Mouse (Mus musculus) liver, adult 2 months (tissue): ENCODE data around the gene Vmn2r90. TPM values are rescaled to one million over a fixed set of nuclear protein-coding genes. Genes with fewer than 3 reads are reported as not detected.

ENCODE experiments used
- DNase-seq: peaks from one replicate; pipeline ENCODE4 v3.0.0-alpha.2; 2011; ENCODE audit warnings: low read depth, low spot score; ENCODE audit errors: extremely low read depth
- H3K27ac ChIP-seq: fragments of 200-500 bp; replicated peaks from 2 replicates; pipeline ENCODE4 v1.5.1; 2012; ENCODE audit warnings: low read depth, mild to moderate bottlenecking, control low read depth, inconsistent platforms, low read length; ENCODE audit not compliant: insufficient read depth
- H3K27me3 ChIP-seq: fragments of 200-500 bp; 2 replicates; pipeline ENCODE4 v1.6.1; 2012; ENCODE audit warnings: mild to moderate bottlenecking, moderate library complexity, low read length, inconsistent platforms; ENCODE audit not compliant: control insufficient read depth, insufficient read depth
- H3K36me3 ChIP-seq: fragments of 200-500 bp; 2 replicates; pipeline ENCODE4 v1.6.1; 2012; ENCODE audit warnings: low read length, inconsistent platforms; ENCODE audit not compliant: control insufficient read depth, insufficient read depth
- H3K4me1 ChIP-seq: fragments of 200-500 bp; 2 replicates; pipeline ENCODE4 v1.6.1; 2011; ENCODE audit warnings: low read length; ENCODE audit not compliant: control insufficient read depth, insufficient read depth
- H3K4me3 ChIP-seq: fragments of 200-500 bp; 2 replicates; pipeline ENCODE4 v1.5.1; 2011; ENCODE audit warnings: low read depth, mild to moderate bottlenecking, control low read depth, low read length, moderate library complexity; ENCODE audit not compliant: insufficient read depth
- H3K79me2 ChIP-seq: fragments of 200-500 bp; 2 replicates; pipeline ENCODE4 v1.6.1; 2012; ENCODE audit warnings: inconsistent platforms, mild to moderate bottlenecking, low read length, moderate library complexity; ENCODE audit not compliant: control insufficient read depth, insufficient read depth
- H3K9ac ChIP-seq: fragments of 200-500 bp; 2 replicates; pipeline ENCODE4 v1.6.1; 2012; ENCODE audit warnings: low read depth, mild to moderate bottlenecking, control low read depth, inconsistent platforms, low read length
- CTCF ChIP-seq: fragments of 200-500 bp; IDR thresholded peaks from 2 replicates; pipeline ENCODE4 v1.5.1; 2011; ENCODE audit warnings: low read depth, low read length, control low read depth
- POLR2A ChIP-seq: fragments of 200-500 bp; IDR thresholded peaks from 2 replicates; pipeline ENCODE4 v1.6.1; 2011; ENCODE audit warnings: low read length, control low read depth; ENCODE audit not compliant: insufficient read depth; ENCODE audit errors: extremely low read depth
- WGBS: fragments of 180-500 bp; shearing (Covaris S2); methylation state at CpG from one replicate; pipeline ENCODE4 v1.1.7; 2018; 5-methylcytosine and 5-hydroxymethylcytosine counted together
- polyA plus RNA-seq: library from polyadenylated mRNA; depleted of rRNA; stranded (reverse); fragments of >200 nt; gene quantifications from 2 replicates; pipeline ENCODE4 v1.2.3, GENCODE M21; 2012; rRNA removed
- total RNA-seq: library from RNA; depleted of rRNA; stranded (reverse); fragments of >200 nt; gene quantifications from 2 replicates; pipeline ENCODE4 v1.2.3, GENCODE M21; 2014; rRNA removed

Gene Vmn2r90
- total and polyA plus RNA-seq, 2 experiments: not detected

DNA sequence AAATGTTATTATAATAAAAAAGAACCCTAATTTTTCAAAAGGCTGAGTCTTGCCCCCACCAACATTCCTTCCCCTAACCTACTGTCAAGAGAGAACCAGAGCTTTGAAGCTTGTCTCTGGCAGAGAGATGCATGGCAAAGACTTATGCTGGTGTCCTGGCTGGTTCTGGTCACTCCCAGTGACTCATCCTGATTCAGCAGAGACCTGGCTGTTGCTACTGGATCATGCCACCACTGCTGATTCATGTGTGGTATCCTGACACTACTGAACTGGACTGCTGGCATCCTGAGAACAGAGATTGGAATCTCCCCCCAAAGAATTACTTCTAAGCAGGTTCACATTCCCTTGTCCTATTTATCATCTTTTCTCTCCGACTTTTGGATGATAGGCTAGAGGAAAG, 60.7 kb downstream of the Vmn2r90 start:
- Histone ChIP-seq H3K4me3 (no peak overlapping the region), H3K9ac (no peak overlapping the region), H3K79me2 (no peaks in the 10 kb centered on the region), H3K27ac (no peak overlapping the region), H3K27me3 (0 out of 2 replicates have a peak, but pooled peaks cover 3% of the 10 kb centered on the region), H3K4me1 (no peaks in the 10 kb centered on the region), H3K36me3 (no peaks in the 10 kb centered on the region)
- 33% methylated on average over 1 of the region's 1 CpGs for WGBS
- TF ChIP-seq POLR2A (no peak), CTCF (no peak)
- no peak for DNase-seq

GRCm38 (mm10) chr17:17766481-17766880, 62.9 kb downstream of the Vmn2r90 start:
- no peak overlapping the region for H3K4me3 ChIP-seq

More at GRCm38 (mm10) chr17:17766481-17766880, 62.9 kb downstream of the Vmn2r90 start:
- DNase-seq: peak; percentile 51
- 8% methylated on average over 3 of the region's 3 CpGs for WGBS
- H3K9ac ChIP-seq: no peak overlapping the region
- TF ChIP-seq POLR2A (no peak), CTCF (peak; percentile 71)
- 0 out of 2 replicates have a peak, but pooled peaks cover 3% of the 10 kb centered on the region for H3K27me3 ChIP-seq
- H3K4me1 ChIP-seq: no peaks in the 10 kb centered on the region
- H3K27ac ChIP-seq: no peak overlapping the region
- no peaks in the 10 kb centered on the region for H3K36me3 ChIP-seq
- no peaks in the 10 kb centered on the region for H3K79me2 ChIP-seq

Other genes starting within 250 kb of the Vmn2r90 start
- 35.7 and 37.2 TPM in 2 replicates for gene Lnpep, start 78.7 kb upstream of the Vmn2r90 start, total RNA-seq
- 2.6 and 2.7 TPM in 2 replicates for gene Lnpep, start 78.7 kb upstream of the Vmn2r90 start, polyA plus RNA-seq
- 2.9 and 3.1 TPM in 2 replicates for gene Spaca6, start 123.4 kb downstream of the Vmn2r90 start, total RNA-seq
- gene Spaca6, start 123.4 kb downstream of the Vmn2r90 start, polyA plus RNA-seq: 1.9 and 6.5 TPM in 2 replicates
- not detected in 2 replicates for gene Has1, start 151.5 kb downstream of the Vmn2r90 start, total RNA-seq
- gene Has1, start 151.5 kb downstream of the Vmn2r90 start, polyA plus RNA-seq: not detected in 2 replicates
- gene Fpr1, start 180.2 kb downstream of the Vmn2r90 start, total RNA-seq: 6.3 and 8.5 TPM in 2 replicates
- gene Fpr1, start 180.2 kb downstream of the Vmn2r90 start, polyA plus RNA-seq: 1.9 and 4.7 TPM in 2 replicates
- gene Fpr2, start 184.1 kb downstream of the Vmn2r90 start, total RNA-seq: 2.3 and 2.7 TPM in 2 replicates
- gene Fpr2, start 184.1 kb downstream of the Vmn2r90 start, polyA plus RNA-seq: 0.49 and 0.98 TPM in 2 replicates
- gene Fpr3, start 184.1 kb downstream of the Vmn2r90 start, total RNA-seq: not detected in 2 replicates
- gene Fpr3, start 184.1 kb downstream of the Vmn2r90 start, polyA plus RNA-seq: not detected in 2 replicates